Mouse (Mus musculus) retina, postnatal 7 days (tissue): ENCODE results near the gene Srpr.

ENCODE experiments used
- DNase-seq: peaks from one replicate; pipeline ENCODE4 v3.0.0-alpha.2; 2012; ENCODE audit warnings: low read depth, low spot score

Srpr gene

DNA sequence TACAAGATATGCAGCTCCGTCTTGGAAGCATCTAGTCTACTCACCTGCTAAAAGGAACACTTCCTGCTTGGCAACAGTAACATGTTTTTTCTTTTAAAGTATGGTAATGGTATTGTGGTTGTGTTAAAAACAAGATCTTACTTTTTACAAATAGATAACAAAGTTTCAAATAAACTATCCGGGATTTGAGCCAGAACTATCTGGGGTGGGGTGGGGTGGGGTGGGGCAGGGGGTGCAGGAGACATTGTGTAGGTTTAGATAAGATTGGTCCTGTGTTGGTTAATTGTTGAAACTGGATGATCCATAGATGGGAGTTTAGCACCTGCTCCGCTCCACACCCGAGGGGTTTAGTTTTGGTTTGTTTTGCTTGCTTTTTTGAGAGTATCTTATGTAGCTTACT is 62.4 kb downstream of the Srpr start:
- no peak for DNase-seq

DNA sequence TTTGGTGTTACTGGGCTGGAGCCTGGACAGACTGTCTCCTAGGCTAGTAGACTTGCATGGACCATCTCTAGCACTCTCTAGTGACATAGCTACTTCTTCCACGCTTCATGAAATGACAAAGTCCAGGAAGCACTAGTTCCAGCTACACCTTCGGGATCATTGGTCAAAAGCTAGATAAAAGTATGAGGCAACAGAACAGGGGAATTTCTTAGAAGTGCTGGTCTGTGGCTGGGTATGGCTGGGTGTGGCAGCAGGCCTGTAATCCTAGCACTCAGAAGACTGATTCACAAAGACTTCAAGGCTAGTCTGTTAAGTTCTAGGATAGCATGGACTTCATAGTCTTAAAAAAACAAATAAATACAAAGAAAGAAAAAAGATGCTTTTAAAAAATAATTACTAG is 63.5 kb downstream of the Srpr start:
- no peak for DNase-seq

DNA sequence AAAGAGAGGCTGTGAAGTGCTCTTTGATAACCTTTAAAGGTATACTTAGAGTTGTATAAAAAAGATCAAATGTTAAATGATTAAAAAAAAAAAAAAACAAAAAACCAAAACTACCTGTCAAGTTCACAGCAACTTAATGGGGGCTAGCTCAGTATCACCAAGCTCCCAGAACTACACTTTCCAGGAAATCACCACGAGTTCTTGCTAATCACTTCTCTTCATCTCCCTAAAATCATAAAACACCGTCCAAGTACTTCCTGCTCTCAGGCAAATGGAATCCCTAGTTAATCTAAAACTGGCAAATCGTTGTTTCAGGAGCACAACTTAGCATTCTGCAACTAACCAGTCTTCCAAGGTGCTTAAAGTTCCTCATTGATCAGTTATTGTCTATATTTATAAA is 64.5 kb downstream of the Srpr start:
- DNase-seq, result no peak

DNA sequence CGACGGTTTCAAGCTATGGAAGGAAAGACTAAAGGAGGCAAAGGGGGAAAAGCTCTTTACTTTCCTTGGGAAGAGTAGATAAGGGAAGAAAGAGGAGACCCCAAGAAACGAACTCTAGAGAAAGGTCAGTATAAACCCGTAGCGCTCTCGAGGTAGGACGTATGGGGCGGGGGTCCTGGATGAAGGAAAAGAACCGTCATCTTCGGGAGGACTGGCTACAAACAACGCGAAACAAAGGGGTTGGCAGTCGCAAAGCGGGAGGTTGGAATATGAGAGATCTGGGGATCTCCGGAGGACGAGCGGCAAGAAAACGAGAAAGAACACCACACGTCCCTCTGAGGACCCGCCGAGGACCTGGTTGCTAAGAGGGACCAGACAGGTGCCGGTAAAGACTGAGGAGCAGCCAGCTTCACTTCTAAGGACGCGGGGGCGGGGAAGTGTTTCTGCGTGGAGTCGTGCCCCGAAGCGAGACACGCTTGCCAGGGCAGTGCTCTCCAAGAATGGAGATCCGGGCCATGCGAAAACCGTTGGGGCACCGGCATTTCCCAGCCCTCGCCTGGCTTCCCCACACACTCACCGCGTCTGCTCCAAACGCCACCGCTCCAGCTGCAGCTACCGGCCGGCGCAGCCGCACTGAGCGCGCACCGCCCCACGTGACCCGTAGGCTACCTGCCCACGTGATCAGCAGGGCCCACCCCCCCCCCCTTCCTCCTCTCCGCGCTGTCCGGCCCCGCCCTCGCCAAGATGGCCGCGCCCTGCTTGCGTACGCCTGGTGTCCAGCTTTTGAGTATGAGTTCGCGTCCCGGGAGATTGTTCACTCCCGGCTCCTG is 67.4 kb downstream of the Srpr start, which contains the start of the genes Fam118b and Rpusd4:
Gene Fam118b, minus strand, starts transcription at position 660 of the 830 bp plus-strand sequence.
Gene Rpusd4, plus strand, starts transcription at position 720 of the 830 bp plus-strand sequence.
- DNase-seq, result peak; percentile 85

DNA sequence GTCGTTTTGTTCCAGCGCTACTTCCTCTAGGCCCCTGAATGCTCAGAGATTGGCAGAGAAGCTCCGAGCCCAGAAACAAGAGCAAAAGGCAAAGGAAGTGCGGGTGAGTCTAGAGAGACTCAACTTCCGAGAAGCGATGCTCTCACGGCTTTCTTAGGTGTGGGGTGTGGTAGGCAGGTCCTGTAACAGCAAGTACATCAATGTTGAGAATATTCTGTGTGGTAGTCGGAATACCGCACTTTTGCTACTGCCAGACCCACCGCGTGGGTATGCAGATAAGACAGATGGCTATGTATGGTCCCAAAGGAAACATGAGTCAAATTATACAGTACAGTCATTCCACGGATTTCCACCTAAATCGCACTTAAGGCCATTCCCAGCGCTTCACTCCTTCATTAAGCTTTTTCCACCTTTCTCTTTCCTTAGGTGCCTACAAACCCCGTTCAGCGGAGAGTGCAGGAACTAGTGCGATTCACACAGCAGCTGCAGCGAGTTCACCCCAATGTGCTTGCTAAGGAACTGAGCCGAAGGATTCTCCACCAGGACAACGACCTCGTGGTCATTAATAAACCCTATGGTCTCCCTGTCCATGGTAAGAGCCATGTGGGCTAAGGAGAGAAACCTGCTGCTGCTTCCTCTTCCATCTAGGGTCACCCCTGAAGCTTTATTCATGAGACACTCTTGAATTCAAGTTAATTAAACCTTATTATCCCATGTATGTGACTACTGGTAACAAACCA is 68.2 kb downstream of the Srpr start:
- DNase-seq, result no peak

DNA sequence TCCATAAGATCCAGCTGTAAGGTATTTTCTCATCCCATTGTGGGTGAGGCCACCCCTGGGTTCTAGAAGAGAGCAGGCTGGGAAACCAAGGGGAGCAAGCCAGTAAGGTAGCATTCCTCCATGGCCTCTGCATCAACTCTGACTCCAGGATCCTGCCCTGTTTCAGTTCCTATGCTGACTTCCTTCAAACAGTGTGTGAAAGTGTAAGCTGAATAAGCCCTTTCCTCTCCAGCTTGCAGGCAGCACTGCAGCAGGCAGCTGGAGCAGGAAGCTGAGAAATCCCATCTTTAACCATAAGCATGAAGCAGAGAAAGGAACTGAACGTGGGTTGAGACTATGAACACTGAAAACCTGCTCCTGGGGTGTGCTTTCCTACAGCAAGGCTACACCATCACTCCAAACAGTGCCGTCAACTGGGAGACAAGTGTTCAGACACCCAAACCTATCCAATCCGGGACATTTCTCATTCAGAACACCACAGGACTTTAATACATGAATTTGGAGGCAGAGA is 77.9 kb downstream of the Srpr start:
- no peak for DNase-seq

DNA sequence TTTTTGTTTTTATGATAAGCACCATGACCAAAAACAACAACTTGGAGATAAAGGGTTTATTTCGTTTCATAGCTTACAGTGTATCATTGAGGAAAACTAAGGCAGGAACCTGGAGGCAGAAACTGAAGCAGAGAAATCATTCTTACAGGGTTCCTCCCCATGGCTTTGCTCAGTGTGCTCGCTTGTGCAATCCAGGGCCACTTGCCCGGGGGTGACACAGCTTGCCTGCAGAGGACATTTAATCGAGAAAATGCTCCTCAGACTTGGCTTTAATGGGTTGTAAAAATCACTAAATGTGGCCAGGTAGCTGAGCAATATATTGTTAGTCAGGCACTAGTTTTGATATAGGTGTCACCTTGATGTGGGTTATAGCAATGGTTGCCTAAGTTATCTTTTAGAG is 78.5 kb downstream of the Srpr start:
- DNase-seq, result no peak

DNA sequence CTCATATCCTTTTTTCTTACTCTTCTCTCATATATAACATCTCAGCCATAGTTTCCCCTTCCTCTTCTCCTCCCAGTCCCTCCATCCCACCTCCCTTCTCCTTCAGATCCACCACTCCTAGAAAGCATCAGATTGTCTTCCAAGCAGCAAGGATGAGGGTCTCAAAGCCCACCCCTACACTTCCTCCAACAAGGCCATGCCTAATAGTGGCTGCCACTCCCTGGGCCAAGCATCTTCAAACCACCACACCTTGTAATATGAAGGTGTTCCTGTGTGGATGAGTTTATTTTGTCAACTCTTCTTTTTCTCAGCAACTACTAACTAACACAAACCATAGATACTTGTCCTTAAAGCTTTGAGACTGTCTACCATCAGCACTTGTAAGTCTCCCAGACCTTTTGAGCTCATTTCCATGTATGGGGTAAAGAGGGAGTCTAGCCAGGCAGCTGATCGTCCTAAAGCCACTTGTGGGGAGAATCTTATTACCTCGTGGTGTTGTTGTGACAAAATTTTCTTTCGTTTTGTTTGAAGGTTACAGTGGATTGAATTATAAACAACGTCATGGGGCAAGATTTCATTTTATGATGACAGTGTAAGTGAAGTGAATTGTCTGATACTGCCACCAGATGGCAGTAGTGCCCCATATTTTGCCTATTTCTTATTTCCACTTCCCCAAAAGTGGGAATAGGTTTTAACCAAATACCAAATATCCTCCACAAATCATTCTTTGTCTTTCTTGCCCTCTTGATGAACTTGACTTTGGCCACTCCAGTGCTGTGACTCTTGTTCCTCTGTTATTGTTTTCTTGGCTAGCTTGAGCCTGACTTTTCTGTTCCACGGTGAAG is 82.3 kb downstream of the Srpr start:
- no peak for DNase-seq

DNA sequence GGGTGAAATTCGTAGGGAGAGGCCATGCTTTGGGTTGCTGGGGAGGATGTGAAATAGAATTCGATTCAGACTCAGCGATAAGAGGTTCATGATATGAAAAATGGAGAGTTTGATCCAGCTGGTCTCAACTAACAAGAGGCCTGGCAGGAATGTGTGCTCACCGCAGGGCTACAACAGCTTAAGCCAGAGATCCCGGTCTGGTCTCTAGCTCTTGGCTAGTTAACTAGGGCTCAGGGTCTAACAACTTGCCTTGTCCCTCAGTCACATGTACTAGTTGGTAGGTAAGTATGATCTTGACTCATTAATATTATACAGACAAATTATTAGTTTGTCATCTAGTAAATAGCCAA is 82.9 kb downstream of the Srpr start:
- no peak for DNase-seq

DNA sequence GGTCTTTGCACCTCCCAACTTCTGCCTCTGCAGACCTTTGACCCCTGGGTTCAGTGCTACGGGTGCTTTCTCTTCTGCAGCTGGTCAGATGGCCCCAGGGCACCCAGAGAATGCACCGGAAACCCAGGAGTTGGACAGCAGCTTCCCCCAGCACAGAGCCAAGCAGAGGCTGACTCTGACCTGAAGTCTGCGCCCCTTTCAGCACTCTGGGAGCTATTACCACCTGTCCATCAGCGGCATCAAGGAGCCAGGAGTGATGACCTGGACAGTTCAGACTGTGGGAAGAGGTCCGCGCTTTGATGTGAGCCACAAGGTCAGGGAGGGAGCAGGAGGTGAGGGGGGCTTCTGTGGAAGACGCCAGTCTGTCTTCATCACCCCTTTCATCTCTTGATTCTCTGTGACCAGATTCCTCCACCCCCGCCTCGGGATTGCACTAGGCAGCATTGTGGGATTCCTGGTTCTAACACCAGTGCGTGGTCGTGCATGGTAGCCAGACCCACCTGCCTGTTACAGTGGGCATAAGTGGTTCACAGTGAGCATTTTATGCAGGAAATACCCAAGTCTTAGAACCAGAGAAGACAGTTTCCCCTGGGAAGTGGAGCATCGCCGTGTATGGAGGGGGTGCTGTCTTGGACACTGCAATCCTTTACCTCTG is 83.6 kb downstream of the Srpr start:
- DNase-seq, result no peak

DNA sequence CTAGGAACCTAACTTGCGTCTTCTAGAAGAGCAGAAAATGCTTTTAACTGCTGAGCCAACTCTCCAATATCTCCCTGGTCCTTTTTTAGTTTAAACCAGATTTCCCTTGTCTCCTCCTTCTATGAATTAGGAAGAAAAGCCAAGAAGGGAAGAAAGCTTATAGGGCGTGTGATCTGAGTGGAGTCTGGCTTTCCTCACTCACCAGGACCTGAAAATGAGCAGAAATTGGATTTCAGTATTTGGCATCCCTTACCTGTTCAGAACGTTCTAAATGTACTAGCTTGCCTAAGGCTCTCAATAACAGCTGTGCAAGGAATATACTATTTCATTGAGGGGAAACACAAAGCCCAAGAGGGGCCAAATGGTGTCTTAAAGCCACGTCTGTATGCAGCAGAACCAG is 84.4 kb downstream of the Srpr start:
- no peak for DNase-seq

DNA sequence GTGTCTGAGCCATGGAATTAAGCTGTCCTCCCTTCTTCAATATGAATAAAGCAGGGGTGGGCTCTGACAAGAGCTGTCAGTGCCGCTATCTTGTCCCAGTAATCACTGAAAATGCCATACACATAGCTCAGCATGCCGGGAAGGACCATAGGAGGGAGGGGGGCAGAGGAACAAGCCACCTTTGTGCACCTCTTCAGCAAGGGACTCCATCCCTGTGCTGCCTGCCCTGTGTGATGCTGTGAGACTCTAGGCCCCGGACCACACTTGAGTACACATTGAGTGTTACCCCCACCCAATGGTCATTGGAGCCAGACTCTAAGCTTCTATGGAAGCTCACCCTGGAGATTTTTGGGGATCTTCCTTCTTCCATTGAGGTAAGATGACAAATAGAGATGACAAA is 86.4 kb downstream of the Srpr start:
- no peak for DNase-seq

DNA sequence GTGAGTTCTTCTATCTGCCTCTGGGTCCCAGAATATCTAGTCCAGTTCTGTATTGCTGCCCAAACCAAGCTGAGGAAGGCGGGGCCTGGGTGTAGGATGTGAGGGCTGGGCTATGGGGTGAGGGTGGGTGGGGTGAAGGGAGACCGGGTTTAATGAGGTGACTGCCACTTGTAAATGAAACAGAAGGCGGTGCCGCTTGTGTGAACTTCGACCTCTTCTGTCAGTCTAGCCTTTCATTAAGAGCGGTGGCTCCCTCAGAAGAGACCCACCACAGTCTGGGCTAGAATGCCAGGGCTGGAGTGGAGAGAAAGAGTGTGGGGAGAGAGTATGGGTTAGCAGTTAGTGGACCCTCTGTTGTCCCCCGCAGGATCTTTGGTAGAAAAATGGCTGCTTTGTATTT is 90.0 kb downstream of the Srpr start:
- DNase-seq, result no peak

DNA sequence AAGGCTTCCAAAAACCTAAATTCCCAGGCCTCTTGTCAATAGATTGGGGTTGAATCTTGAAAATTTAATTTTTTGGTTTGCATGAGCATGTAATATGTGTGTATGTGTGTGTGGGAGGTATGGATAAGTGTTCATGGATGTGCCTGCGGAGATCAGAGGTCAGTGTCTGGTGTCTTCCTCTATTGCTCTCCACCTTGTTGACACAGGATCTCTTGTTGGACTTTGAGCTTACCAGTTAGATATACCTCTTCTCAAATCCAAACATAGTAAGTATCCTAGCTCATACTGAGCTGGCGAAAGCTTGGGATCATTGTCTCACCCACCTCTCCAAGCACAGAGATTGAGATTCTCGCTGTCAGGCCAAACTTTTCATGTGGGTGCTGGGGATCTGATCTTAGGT is 90.4 kb downstream of the Srpr start:
- DNase-seq, result no peak

DNA sequence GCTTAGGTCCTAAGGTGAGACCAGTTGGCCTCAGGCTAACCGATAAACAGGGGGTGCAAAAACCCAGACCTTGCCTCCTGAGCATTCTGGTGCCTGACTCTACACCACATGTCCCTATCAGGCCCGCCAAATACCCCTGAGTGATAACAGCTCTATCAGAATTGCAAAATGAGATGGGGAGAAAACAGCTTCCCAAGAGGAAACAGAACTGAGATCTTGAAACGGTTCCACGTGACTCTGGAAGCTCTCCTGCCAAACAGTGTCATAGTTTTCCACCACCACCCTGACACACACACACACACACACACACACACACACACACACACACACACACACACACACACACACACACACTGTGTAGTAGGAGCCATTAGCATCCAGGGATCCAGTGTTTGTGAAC is 90.9 kb downstream of the Srpr start:
- DNase-seq, result no peak

DNA sequence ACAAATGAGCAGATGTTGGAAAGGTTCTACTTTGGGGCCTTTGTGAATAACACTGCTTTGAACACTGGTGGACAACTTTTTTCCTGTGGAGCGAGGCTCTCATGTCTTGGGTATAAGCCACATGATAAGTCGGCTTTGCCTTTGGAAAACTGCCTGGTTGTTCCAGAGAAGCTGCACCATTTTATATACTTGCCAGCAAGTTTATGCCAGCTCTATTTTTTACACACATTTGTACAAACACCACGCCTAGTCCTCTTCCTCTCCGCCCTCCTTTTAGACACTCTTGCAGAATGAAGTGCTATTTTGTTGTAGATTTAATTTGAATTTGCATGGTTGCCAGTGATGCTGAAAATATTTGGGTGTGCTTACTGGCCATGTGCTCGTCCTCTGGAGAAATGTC is 93.5 kb downstream of the Srpr start:
- no peak for DNase-seq
